Mouse (Mus musculus) left cerebral cortex, adult 11 months (tissue): Measurements from ENCODE around the gene Enc1.

Experiments used
- DNase-seq: peaks from one replicate; pipeline ENCODE4 v3.0.0; 2022; ENCODE audit warnings: low spot score

The Enc1 gene

GRCm38 (mm10) chr13:97227795-97228194 is 13.1 kb upstream of the Enc1 start:
- DNase-seq, result no peak

DNA sequence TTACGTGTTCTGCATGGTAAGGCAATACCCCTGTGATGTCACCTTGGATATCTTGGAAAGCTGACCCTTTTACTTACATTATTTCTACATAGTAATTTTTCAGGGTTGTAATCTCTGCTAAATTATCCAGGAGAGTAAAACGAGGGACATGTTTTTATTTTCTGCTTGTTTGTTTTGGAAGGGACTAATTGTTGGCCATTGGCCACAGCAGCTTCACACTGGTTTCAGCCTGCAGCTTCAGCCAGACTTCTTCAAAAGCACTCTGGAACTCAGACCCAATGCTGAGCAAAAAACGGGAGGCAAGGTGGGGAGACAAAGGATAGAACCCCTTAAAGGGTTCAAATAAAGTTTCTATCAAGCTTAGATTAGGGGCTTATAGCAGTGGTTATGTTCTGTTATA is 10.8 kb upstream of the Enc1 start:
- no peak for DNase-seq

- no peak for DNase-seq
These were observed 7.8 kb upstream of the Enc1 start for GRCm38 (mm10) chr13:97233092-97233491.

GRCm38 (mm10) chr13:97234785-97235417 is 6.0 kb upstream of the Enc1 start:
- DNase-seq, result peak; percentile 74

DNA sequence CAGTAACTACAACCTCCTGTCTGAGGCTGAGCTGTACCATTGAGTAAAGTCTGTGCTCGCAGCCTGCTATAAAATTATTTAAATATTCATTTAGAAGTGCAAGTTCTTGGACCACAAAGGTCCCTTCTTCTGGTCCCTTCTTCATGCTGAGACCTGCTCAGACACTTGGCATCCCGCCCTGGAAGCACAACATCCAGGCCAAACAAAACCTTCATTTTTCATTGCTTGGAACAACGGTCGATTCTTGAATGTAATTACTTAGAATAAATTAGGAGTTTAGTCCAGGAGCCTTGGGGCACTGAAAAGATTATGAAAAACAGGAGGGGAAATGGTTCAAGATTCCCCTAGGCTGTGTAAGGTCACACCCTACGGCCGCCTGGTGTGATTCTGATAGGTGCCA is 5.0 kb upstream of the Enc1 start:
- no peak for DNase-seq

DNA sequence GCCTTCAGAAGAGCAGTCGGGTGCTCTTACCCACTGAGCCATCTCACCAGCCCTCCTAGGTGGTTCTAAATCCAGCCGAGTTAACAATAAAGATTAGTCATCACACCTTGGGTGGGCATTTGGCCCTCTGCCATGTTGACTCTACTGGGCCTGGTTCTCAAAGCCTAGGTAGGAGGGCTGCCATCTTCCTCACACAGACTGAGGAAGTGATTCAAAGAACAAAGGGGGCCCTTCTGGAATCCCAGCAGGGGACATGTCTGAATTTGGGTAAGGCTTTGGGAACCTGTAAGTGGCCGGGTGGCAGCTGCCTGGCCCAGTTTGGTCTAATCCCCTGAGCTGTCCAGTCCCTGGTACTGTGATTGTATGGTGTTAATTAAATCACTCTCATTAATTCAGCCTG is 3.2 kb upstream of the Enc1 start:
- DNase-seq, result no peak

- DNase-seq, result no peak
These were observed 2.5 kb upstream of the Enc1 start for GRCm38 (mm10) chr13:97238181-97238981.

DNA sequence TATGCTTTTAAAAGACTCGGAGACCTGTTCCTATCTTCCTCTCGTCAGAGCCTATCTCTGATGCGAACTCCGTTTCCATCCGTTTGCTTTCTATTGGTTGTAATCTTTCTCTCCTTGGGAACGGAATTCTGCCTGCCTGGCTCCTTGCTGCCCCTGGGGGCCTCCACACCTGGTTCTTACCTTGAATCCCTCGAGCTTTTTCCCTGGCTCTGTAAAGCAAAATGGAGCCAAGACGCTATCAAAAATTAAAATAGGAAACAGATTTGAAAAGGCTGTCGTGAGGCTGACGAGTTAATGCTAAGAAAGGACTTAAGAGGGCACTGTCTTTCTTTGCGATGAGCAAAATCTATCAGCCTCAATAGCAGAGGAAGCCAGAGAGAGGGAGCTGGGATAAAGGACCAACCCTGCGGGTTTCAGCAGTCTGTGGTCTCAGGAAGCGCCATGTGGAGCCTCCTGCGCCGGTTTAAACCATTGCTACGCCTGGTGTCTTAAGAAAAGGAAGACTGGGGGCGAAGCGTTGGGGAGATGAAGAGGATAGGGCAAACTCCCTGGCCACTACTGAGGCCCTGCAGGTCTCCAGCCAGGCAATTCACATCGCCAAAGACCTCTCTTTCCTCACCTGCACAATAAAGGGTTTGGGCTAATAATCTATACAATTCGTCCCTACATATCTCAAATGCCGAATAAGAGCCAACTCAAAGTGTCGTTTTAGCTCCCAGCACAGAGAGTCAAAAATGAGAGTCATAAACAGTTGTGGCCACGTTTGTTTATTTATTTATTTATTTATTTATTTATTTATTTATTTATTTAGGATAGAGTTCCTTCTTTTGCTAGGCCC is 1.3 kb upstream of the Enc1 start:
- DNase-seq, result no peak

DNA sequence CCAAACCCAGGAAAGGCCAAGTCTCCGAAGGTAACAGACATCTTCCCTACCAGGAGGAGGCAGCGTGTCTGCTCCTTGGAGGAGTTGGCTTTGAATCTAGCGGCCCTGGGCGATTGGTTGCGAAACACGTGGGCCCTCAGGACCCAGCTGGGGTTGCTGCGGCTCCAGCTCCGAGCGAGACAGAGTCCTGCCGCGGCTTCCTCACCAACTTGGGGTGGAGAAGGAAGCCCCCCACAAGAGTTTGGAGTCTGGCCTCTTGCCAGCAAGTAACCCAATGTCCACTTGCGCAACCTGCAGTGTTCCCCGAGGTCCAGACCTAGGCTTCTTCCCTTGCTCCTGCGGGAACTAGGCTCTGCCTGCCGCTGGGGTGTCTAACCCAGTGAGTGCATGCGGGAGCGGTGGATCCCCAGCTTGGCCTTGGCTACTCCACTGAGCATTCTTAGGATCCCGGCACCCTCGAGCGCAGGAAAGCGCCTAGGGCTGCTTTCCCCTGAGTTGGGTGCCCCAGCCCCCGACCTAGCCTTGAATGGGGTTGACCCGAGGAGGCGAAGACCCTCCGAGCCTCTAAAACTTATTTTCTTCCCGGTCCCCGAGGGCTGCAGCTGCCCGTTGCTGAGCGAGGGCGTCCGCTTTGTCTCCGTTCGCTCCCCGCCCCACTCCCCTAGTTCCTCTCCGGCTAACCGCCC is 483 bp upstream of the Enc1 start:
- no peak for DNase-seq

DNA sequence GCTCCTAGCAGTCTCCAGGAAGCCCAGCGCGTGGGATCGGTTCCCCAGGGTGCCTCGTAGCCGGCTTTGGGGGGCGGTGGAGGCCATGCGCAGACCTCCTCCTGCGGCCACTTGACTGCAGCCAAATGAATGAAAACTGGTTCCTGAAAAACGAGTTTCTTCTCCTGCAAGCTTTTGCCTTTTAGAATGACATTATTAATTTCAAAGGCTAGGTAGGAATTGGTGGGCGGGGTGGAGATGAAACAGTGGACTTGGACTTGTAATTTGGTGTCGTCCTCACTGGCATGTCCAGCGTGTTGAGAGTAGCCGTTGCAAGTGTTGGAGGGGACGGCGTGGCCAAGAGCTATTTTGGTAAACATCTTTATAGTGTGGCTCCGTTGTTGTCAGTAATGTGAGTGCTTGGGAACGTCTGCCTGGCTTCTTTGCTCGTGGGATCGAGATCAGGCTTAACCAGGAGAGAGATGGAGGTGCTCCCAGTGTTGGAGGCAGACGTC is 929 bp downstream of the Enc1 start:
- no peak for DNase-seq

GRCm38 (mm10) chr13:97242716-97243115 is 1.8 kb downstream of the Enc1 start:
- DNase-seq, result no peak

DNA sequence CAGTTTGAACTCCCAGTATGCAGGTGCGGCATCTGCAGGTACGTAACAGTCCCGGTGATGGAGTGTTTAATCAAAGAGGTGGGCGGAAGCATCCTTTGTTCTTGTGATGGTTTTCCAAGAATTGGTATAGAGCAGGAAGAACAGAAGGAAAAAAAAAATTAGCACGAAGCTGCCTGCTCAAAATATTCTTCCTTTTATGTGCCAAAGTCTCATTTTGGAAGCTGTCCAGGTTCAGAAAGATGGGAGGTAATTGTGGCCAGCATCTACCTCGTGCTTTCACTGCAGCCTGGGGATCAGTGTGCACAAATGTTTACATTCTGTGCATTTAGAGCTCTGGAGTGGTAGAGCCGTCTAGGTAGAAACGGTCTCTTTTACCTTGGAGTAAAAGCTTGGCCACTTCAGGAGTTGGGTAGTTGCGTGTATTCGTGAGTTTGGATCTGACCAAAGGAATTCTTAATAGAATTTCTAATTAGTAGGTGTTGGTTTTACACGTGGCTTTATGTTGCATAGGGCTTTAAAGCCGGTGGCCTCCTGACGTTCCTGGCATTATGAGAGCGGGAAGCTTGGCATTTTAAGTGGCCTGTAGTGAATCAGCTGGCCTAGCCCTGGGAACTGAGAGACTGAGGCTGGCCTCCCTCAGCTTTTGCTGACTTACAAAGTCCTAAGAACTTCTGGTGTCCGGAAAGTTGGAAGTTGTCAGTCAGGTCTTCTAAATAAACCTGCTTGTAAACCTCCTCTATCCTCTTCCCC is 3.2 kb downstream of the Enc1 start:
- DNase-seq, result no peak

DNA sequence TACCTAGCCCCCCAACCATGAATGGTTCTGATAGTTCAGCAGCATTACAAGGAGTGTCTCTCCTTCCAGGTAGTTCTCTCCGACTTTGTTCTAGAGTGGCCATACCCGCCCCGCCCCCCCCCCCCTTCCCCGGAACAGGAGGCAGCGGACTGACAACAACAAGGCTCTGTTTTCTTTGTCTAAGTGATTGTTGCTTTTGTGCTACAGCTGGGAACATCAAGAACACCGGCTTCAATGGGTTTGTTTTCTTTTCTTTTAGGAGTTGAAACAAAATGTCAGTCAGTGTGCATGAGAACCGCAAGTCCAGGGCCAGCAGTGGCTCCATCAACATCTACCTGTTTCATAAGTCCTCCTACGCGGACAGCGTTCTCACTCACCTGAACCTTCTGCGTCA is 3.8 kb downstream of the Enc1 start:
- DNase-seq, result no peak

DNA sequence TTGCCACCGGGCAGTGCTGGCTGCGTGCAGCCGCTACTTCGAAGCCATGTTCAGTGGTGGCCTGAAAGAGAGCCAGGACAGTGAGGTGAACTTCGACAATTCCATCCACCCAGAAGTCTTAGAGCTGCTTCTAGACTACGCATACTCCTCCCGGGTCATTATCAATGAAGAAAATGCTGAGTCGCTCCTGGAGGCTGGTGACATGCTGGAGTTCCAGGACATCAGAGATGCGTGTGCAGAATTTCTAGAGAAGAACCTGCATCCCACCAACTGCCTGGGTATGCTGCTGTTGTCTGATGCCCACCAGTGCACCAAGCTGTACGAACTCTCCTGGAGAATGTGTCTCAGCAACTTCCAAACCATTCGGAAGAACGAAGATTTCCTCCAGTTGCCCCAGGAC is 4.3 kb downstream of the Enc1 start:
- no peak for DNase-seq

GRCm38 (mm10) chr13:97246217-97246616 is 5.3 kb downstream of the Enc1 start:
- DNase-seq, result no peak

DNA sequence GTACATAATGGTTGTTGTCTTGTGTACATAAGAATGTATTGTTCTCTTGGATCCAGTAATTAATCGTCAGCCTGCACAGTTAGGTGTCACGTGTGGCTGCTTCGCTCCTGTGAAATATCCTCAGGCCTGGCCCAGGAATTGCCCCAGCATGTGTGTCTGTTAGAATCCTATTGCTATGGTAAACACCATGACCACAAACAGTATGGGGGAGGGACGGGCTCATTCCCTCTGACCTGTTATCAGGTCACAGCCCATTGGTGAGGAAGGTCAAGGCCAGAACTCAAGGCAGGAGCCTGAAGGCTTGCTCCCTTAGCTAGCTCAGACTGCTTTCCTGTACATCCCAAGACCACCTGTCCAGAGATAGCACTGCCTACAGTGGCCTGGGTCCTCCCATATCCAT is 6.8 kb downstream of the Enc1 start:
- no peak for DNase-seq

DNA sequence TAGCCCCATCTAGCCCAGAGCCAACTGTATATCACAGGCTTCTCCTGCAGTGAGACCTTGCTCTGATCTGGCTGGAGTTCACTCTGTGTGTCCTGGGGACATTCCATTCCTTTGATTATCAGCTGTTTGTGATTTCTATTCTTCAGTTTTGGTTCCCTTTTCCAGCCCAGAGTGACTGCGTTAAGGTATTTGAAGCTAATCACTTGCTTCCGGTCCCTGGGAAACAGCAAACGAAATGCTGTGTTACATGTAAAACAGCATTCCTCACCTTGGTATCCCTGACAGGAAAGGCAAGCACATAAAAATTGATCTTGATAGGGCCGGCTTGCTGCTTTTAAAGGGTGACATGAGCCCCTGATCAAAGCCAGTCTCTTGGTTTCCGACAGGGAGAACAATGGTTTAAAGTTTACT is 8.2 kb downstream of the Enc1 start:
- no peak for DNase-seq

- DNase-seq, result no peak
These were observed 8.7 kb downstream of the Enc1 start for GRCm38 (mm10) chr13:97249507-97250078.

- DNase-seq, result no peak
These were observed 9.2 kb downstream of the Enc1 start for GRCm38 (mm10) chr13:97250148-97250547.

DNA sequence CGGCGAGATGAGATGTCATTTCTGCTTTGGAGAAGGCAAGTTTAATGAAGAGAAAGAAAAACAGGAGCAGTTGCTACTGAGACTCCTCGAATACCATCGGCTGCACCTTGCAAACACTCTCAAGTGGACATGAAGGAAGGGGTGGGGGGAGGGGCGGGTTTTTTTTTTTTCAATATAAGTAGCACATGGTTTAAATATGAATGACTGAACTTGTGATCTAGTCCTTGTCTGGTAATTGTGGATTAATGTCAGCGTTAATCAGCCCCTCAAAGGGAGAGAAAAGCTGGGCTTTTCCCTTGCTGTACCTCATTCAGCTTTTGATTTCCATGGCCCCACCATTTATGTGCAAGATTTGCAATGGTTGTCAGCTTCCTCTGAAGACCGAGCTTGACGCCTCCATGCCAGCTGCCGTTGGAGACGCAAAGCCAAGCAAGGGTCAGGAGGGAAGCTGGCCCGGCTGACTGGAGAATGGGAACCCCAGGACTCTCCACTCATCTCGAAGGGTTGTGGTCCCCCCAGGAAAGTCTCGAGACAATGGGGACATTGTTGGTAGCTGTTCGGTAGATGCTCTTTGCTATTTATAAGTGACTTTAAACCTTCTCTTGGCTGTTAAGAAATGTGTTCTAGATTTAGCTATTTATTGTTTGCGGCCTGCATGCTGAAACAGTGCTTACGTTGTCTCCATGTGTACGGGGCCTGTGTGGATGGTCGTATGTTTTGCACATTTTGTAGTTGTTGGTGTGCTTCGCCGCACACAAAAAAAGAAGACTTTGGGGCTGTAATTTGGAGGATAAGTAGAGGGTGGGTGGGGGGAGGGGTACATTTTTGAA is 9.9 kb downstream of the Enc1 start:
- no peak for DNase-seq
